Mouse (Mus musculus): ENCODE results near the gene Fndc5.

The Fndc5 gene

GRCm38 (mm10) chr4:129146392-129146791 is 9.6 kb downstream of the Fndc5 start:
- no peak for DNase-seq (ENCODE audit: low spot score in 2 of 2)

- no peak for DNase-seq (ENCODE audit: low spot score in 2 of 2)
These were observed 10.8 kb downstream of the Fndc5 start for GRCm38 (mm10) chr4:129147552-129148103.

GRCm38 (mm10) chr4:129149321-129149720 is 12.5 kb downstream of the Fndc5 start:
- no peak for DNase-seq (ENCODE audit: low spot score in 2 of 2)

DNA sequence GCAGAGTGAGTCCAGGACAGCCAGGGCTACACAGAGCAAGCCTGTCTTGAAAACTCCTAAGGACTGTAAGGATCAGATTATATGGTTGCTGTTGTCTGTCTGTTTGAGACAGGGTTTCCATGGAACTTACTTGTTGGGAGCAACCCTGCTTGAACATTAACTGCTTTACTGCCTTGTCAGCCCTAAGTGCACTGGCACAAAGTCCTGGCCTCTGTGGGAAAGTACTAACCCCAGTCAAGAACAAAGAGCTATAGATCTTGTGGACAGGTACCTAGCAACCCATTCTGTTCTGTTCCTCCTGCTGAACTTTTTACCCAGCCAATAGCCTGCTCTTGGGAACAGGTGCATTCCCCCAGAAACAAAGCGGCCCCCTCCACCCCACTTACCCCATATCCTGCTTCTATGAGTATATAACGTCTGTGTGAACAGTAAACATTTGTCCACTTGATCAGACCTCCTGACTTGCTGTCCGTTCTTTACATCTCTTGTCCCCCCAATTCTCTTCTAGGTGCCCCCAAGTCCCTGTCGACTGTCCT is 14.5 kb downstream of the Fndc5 start:
- DNase-seq (ENCODE audit: low spot score in 2 of 2), result no peak

- DNase-seq (ENCODE audit: low spot score in 2 of 2), result no peak
These were observed 20.7 kb downstream of the Fndc5 start for GRCm38 (mm10) chr4:129157541-129157940.

- DNase-seq (ENCODE audit: low spot score in 2 of 2), result no peak
These were observed 21.8 kb downstream of the Fndc5 start for GRCm38 (mm10) chr4:129158549-129158948.

- DNase-seq (ENCODE audit: low spot score in 2 of 2), result no peak
These were observed 24.3 kb downstream of the Fndc5 start for GRCm38 (mm10) chr4:129161076-129161475.

GRCm38 (mm10) chr4:129161581-129162255 is 24.9 kb downstream of the Fndc5 start:
- DNase-seq (ENCODE audit: low spot score in 2 of 2), result no peak

GRCm38 (mm10) chr4:129172529-129172928 is 35.7 kb downstream of the Fndc5 start:
- DNase-seq (ENCODE audit: low spot score in 2 of 2), result no peak

DNA sequence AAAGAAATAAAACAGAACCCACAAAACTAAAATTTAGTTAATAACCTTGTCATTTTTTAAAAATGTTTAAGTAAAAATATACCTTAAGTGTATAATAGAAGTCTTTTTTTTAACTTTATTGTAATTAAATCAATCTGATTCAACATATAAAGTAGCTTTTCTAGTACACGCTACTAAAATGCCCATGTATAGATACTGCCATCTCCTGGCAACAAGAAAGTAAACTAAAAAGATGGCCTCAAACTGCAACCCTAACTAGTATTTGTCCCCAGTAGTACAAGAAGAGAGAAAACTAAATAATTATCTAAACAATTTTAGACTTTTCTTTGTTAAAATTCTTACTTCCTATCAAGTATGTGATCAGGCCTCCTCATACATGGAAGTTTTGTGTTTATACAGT is 42.8 kb downstream of the Fndc5 start:
- no peak for DNase-seq (ENCODE audit: low spot score in 2 of 2)

DNA sequence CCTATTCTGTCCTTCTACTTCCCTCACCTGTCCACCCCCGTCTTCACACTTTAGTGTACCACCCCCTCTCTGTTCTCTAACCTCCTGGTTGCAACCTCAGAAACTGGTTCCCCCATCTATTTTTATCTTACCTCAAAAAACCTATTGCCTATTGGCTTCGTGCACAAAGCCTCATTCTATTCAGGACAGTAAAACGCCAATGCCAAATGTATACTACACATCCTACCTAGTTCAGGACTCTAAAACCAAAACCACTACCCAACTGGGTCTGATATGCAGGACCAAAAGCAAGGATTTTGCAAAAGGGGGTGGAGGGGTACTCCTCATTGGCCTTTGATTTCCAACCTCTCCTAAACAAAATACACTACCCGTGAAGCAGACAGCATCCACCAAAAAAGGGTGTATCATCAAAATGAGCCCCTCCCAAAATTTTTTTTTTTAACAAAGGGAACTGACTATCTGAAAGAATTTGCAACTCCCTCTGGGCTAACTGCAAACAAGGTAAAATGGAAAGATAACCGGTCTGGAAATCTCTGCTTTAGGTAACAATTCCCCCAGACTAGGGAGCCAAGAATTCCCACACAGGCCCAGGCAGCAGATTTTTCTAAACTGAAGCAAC is 51.4 kb downstream of the Fndc5 start:
- DNase-seq (ENCODE audit: low spot score in 2 of 2), result no peak

DNA sequence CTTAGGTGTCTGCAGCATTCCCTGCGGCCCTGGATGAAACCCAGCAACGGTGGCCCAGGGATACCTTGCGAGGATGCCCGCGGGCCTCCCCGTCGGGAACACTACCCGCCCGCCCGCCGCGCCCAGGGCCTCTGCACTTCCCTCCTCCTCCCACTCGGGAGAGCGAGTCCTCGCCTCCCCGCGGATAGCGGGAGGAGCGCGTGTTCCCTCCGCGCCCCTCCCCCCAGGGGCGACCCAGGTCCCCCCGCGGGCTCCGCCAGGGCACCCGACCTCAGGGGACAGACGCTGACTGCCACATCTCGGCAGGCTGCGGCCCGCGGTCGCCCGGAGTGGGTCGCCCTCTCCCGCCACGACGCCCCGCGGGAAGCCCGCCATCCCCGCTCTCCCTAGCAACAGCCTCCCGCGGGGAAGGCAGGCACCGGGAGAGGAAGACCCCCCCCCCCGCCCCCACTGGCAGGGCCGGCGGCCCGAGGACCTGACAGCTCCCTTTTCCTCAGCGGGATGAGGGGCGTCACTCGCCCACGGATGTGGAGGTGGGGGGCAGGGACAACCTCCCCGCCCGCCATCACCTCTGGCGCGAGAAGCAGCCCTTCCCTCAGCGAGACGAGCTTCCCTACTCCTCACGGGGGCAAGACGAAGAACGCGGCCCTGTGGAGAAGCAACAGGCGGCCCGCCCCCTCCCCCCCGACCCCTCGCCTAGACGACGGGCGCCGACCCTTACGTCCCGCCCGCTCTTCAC is 52.2 kb downstream of the Fndc5 start:
- peak; percentile 46 to 51 for DNase-seq (ENCODE audit: low spot score in 2 of 2)

DNA sequence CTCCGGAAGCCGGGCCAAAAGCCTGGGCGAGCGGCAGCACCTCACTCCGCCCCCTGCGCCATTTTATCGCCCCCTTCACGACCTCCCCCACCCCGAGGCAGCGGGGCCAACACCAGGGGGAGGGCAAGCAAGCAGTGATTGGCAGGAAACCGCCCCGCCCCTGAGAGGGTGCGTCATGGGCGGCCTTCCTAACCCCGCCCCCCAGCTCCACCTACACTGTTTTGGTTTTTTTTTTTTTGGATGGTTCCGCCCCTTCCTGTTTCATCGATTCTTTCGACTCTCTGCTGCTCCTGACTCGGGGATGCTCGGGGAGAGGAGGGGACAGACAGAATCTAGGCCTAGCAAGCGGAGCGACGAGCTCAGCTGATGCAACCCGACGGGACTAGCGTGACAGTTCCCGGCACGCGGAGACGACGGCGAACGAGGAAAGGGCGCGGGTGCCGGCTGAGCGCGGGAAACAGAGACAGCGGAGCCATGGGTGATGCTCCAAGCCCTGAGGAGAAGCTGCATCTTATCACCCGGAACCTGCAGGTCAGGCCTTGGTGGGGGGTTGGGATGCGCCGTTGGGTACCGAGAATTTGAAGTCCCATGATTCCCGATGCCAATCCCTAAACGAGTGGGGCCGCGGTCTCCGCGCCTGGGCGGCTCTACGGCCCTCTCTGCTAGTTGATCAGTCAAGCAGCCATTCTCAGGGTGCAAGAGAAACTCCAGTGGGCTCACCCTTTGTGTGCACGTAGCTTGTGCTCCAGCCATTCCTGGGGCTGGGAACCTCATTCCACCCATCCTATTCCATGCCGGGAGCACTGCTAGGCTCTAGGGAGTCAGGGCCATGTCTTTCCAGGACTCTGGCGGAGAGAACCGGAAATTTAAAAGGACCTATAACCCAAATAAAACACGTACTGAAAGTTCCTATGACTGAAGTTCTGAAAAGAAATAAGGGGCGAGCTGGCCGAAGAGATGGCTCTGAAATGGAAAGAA is 53.0 kb downstream of the Fndc5 start, which contains the start of the genes S100pbp and Yars:
TSS of gene S100pbp (minus strand) at position 186 of the 978 bp plus-strand sequence.
TSS of gene Yars (plus strand) at position 219 of the 978 bp plus-strand sequence.
- peak; percentile 96 to 97 for DNase-seq (ENCODE audit: low spot score in 2 of 2)

DNA sequence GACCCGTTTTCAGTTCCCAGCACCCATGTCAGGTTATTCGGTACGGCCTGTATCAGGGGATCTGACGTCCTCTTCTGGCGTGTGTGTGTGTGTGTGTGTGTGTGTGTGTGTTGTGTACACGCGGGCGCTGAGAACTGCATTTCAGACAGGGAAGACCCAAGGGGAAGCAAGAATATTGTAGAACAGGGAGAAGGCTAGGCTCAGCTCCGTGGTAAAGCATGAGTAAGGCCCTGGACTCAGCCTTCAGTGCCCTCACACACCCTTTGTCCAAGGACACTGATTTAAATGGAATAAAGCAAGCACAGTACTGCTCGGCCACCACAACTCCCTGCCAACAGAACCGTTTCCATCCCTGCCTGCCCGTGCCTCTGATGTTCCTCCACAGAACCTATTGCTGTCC is 53.7 kb downstream of the Fndc5 start:
- no peak for DNase-seq (ENCODE audit: low spot score in 2 of 2)

DNA sequence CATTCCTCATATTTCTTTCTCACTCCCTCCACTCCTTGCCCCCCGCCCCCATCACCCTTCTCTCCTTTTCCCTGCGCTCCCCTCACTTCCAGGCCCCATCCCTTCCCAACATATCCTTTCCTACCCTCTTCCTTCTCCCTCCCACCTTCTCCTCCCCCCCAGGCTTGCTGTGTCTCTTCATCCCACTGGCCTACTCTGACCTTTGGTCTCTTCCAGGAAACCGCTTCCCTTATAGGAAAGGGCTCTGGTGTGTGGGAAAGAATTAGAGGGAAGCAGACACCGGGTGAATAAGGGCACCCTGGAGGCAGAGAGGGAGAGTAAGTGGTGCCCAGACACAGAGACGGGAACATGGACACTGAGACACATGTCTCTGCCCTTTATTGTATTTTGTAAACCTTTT is 54.9 kb downstream of the Fndc5 start:
- no peak for DNase-seq (ENCODE audit: low spot score in 2 of 2)
